Mouse (Mus musculus): ENCODE measurements around the gene Ccdc30. TPM values are rescaled to one million over a fixed set of nuclear protein-coding genes. Genes with fewer than 3 reads are reported as not detected.

The Ccdc30 gene
- polyA plus RNA-seq (2015; fragmentation: Nextera tagmentation; extraction: Ambion mirVana), result 20.0 and 21.3 TPM in 2 replicates

DNA sequence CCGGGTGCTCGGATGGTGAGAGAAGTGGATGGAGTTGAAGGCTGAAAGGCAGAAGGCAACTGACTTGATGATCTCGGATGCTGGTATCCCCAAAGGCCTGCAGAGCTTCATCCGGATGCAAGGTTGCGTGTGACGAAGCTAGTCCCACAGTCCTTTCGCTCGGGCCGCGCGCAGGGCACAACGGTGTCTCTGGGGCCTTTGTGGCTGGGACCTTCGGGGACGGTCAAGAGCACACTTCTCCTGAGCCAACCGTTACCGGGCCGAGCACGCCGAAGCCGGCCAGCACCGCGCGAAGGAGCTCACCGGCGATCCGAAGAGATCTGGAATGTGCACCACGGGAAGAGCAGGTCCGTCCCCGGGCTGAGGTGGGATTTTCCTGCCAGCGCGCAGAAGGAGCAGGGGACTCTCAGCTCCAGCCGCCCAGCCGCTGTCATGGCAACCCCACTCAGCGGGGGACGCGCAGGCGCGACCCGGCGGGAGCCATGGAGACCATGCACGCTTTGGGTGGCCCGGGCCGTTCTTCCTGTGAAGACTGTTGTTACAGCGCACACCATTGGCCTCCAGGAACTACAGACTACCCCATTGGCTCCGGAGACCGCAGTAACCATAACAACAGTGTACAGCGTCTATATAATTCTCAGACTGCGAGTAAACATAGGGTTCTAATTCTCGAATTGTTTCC is at the start of gene Ccdc30:
Gene Ccdc30 (minus strand): TSS at position 450 of the 682 bp plus-strand sequence.
- H3K4me3 ChIP-seq, result peak within 1 kb of the TSS; percentile 62
- H3K4me2 ChIP-seq, result peak within 1 kb of the TSS; percentile 80
- ATAC-seq (ENCODE audit: low FRiP score, low read depth), result peak; percentile 99
- H3K4me1 ChIP-seq (replicated peaks), result peaks cover 19% of the 10 kb centered on the region
- under 1% methylated on average over 49 of the region's 49 CpGs for WGBS
- H3K36me3 ChIP-seq, result no peaks in the 10 kb centered on the region
- no peaks in the 10 kb centered on the region for H3K9me3 ChIP-seq
- H3K27ac ChIP-seq (replicated peaks), result peak within 1 kb of the TSS; percentile 81
- peak within 1 kb of the TSS; percentile 55 for H3K9ac ChIP-seq
- no peaks in the 10 kb centered on the region for H3K27me3 ChIP-seq

GRCm38 (mm10) chr4:119463756-119464419 is 48.6 kb upstream of the Ccdc30 start:
- H3K27ac ChIP-seq (replicated peaks), result peak overlapping the region; percentile 82
- no peak; the same call in 1 of the 2 replicates for ATAC-seq (ENCODE audit: low FRiP score, low read depth)
- peaks cover 41% of the 10 kb centered on the region for H3K4me1 ChIP-seq (replicated peaks)
- H3K9me3 ChIP-seq, result no peaks in the 10 kb centered on the region
- no peak overlapping the region for H3K4me2 ChIP-seq
- H3K27me3 ChIP-seq, result no peaks in the 10 kb centered on the region
- H3K4me3 ChIP-seq, result no peak overlapping the region
- peaks cover 10% of the 10 kb centered on the region; the same call in 1 of the 2 replicates for H3K36me3 ChIP-seq
- no peak overlapping the region for H3K9ac ChIP-seq
- 73% methylated on average over 13 of the region's 13 CpGs for WGBS

DNA sequence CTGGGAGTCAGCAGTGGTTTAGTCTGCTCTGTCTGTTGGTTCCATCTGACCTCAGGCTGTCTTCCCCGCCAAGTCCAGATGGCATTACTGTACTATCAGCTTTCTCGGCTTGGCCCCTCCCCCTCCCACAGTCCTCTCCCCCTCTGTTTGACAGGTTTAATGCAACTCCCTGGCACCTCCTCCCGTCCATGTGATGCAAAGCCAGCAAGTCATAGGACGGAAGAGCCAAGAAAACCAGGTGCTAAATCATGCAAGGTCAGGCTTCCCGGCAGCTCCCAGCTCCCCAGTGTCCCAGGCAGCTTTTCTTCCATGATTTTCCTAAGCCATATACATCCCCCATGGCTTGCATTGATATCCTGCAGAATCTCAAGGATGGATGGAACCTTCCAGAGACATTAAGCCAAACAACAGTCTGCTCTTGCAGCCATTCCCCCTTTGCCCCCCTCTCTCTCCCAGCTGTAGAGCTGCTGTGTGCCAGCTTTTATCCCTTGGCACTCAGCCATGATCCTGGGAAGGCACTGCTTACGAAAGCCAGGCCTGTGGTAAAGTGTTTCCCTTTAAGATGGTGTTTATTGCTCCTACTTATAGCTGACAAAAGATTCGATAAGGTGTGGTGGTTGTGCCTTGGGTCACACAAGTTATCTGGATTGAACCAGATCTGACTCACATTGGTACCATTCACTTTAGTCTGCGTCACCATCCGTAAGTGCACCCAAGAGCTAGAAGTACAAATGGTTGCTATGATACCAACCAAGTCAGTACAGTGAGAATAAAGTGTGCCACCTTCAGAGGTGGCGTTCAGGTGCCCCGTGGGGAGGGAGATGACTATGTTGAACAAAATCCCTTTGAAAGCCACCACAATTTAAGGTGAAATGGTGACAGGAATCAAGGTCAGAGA is 47.8 kb upstream of the Ccdc30 start:
- Histone ChIP-seq H3K36me3 (peaks cover 10% of the 10 kb centered on the region; the same call in 1 of the 2 replicates), H3K27me3 (no peaks in the 10 kb centered on the region), H3K4me2 (no peak overlapping the region; the same call in 1 of the 2 replicates), H3K9ac (no peak overlapping the region), H3K9me3 (no peaks in the 10 kb centered on the region), H3K27ac (replicated peaks) (peak overlapping the region; percentile 82), H3K4me3 (no peak overlapping the region), H3K4me1 (replicated peaks) (peaks cover 41% of the 10 kb centered on the region)
- WGBS, result 31% methylated on average over 11 of the region's 11 CpGs
- peak; percentile 64 for ATAC-seq (ENCODE audit: low FRiP score, low read depth)

DNA sequence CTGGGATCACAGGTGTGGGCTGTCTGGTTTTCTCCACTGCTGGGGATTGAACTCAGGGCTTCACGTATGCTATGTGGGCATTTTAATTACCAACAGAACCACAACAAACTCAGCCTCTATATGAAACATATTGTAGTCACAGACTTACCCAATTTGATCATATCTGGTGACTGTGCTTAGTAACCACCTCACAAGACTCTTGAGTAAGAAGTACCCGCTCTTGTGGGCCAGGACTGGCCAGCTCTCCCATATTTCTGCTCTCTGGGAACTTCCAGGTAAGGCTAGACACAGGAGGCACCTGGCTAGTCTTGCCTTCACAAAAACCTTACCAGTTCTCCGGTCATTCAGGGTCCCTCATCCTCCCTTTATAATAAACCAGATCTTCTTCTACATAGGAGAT is 47.1 kb upstream of the Ccdc30 start:
- H3K4me2 ChIP-seq, result no peak overlapping the region; the same call in 1 of the 2 replicates
- peaks cover 6% of the 10 kb centered on the region; the same call in 1 of the 2 replicates for H3K36me3 ChIP-seq
- no peaks in the 10 kb centered on the region for H3K27me3 ChIP-seq
- H3K9me3 ChIP-seq, result no peaks in the 10 kb centered on the region
- H3K4me1 ChIP-seq (replicated peaks), result peaks cover 41% of the 10 kb centered on the region
- peak overlapping the region; percentile 82 for H3K27ac ChIP-seq (replicated peaks)
- ATAC-seq (ENCODE audit: low FRiP score, low read depth), result no peak
- no peak overlapping the region for H3K9ac ChIP-seq
- 84% methylated on average over 3 of the region's 3 CpGs for WGBS
- H3K4me3 ChIP-seq, result no peak overlapping the region

DNA sequence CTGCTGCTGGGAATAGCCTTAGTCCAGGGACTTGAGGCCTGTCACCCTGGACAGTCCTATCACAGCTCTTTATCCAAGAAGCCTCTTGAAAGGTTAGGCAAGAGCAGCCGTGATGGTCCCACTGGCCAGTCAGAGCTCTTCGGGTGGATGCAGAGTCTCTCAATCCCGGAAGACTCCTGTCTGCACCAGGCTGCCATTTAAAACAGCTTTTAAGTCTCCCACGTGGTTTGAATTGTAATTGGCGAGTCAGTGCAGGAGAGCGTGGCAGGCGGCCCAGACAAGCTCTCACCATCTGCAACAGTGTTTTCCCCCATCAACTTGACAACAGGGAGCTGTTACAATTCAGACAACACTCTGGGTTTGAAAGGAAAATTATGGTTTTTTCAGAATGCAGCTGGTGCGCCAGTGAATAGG is 45.4 kb upstream of the Ccdc30 start:
- whole genome bisulfite sequencing, result 13% methylated on average over 8 of the region's 8 CpGs
- Histone ChIP-seq H3K27me3 (no peaks in the 10 kb centered on the region), H3K4me1 (replicated peaks) (peaks cover 41% of the 10 kb centered on the region), H3K27ac (replicated peaks) (peak overlapping the region; percentile 86), H3K4me2 (peak overlapping the region; percentile 26), H3K4me3 (no peak overlapping the region), H3K36me3 (no peaks in the 10 kb centered on the region), H3K9ac (no peak overlapping the region), H3K9me3 (no peaks in the 10 kb centered on the region)
- ATAC-seq (ENCODE audit: low FRiP score, low read depth), result peak; percentile 73

- Histone ChIP-seq H3K27me3 (no peaks in the 10 kb centered on the region), H3K4me1 (replicated peaks) (peaks cover 41% of the 10 kb centered on the region), H3K27ac (replicated peaks) (peak overlapping the region; percentile 86), H3K9me3 (no peaks in the 10 kb centered on the region), H3K9ac (no peak overlapping the region), H3K4me3 (no peak overlapping the region), H3K36me3 (no peaks in the 10 kb centered on the region), H3K4me2 (peak overlapping the region; percentile 26)
- ATAC-seq (ENCODE audit: low FRiP score, low read depth), result peak; percentile 11; the same call in 1 of the 2 replicates
- WGBS, result 46% methylated on average over 5 of the region's 5 CpGs
These were observed 45.0 kb upstream of the Ccdc30 start for GRCm38 (mm10) chr4:119460296-119460695.

GRCm38 (mm10) chr4:119453533-119453932 is 38.2 kb upstream of the Ccdc30 start:
- Histone ChIP-seq H3K4me3 (no peak overlapping the region), H3K36me3 (no peaks in the 10 kb centered on the region), H3K27ac (replicated peaks) (peak overlapping the region; percentile 53), H3K4me2 (no peak overlapping the region), H3K4me1 (replicated peaks) (peaks cover 12% of the 10 kb centered on the region), H3K9ac (0 out of 2 replicates have a peak overlapping the region, but pooled peaks have one; percentile 7), H3K9me3 (no peaks in the 10 kb centered on the region), H3K27me3 (no peaks in the 10 kb centered on the region)
- 10% methylated on average over 6 of the region's 6 CpGs for WGBS
- ATAC-seq (ENCODE audit: low FRiP score, low read depth), result peak; percentile 54; the same call in 1 of the 2 replicates

DNA sequence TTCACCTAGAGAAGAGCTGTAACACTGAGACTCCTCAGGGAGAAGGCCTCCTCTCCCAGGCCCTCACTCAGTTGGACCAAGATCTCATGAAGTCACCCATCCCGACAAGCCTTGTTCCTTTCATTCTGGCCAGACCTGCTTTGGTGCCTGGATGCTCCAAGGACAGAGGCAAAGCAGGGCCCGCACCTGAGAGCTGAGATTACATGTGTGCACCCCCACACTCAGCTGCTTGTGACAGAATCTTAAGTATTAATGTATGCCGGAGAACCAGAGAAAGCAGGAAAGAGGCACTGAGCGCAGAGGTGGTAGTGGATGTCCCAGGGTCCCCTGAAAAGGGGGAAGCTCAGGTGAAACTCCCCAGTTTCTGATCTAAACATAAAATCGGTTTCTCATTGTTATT is 37.8 kb upstream of the Ccdc30 start:
- Histone ChIP-seq H3K27ac (replicated peaks) (peak overlapping the region; percentile 53), H3K9ac (0 out of 2 replicates have a peak overlapping the region, but pooled peaks have one; percentile 7), H3K27me3 (no peaks in the 10 kb centered on the region), H3K4me2 (no peak overlapping the region), H3K36me3 (no peaks in the 10 kb centered on the region), H3K9me3 (no peaks in the 10 kb centered on the region), H3K4me3 (no peak overlapping the region), H3K4me1 (replicated peaks) (peaks cover 12% of the 10 kb centered on the region)
- WGBS, result 59% methylated on average over 5 of the region's 5 CpGs
- no peak for ATAC-seq (ENCODE audit: low FRiP score, low read depth)

DNA sequence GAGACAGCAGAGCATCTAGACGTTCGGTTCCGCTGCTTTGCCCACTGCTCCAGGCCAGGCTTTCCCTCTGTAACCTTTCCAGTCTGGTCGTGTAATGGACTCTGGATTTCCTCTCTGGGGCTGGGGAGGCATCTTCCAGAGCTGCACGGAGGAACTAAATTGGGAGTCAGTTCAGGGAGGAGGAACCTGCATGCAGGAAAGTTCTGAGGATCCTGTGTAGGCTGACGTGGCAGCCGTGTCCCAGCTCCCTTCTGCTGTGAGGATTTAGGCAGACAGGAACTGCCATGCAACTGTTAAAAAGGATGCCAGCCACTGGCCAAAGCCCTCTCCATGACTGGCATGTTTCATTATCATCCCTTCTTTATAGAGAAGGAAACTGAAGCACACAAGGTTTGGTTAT is 35.1 kb upstream of the Ccdc30 start:
- 78% methylated on average over 7 of the region's 7 CpGs for WGBS
- no peak overlapping the region for H3K9ac ChIP-seq
- H3K27me3 ChIP-seq, result no peaks in the 10 kb centered on the region
- no peak overlapping the region for H3K4me2 ChIP-seq
- no peak for ATAC-seq (ENCODE audit: low FRiP score, low read depth)
- H3K4me1 ChIP-seq (replicated peaks), result peaks cover 12% of the 10 kb centered on the region
- no peaks in the 10 kb centered on the region for H3K9me3 ChIP-seq
- H3K36me3 ChIP-seq, result no peaks in the 10 kb centered on the region
- H3K4me3 ChIP-seq, result no peak overlapping the region
- H3K27ac ChIP-seq (replicated peaks), result no peak overlapping the region

GRCm38 (mm10) chr4:119447786-119448185 is 32.5 kb upstream of the Ccdc30 start:
- WGBS, result 81% methylated on average over 3 of the region's 3 CpGs
- Histone ChIP-seq H3K9ac (no peak overlapping the region), H3K27ac (replicated peaks) (no peak overlapping the region), H3K4me1 (replicated peaks) (0 out of 2 replicates have a peak, but pooled peaks cover under 1% of the 10 kb centered on the region), H3K36me3 (no peaks in the 10 kb centered on the region), H3K4me3 (no peak overlapping the region), H3K4me2 (no peak overlapping the region), H3K9me3 (no peaks in the 10 kb centered on the region), H3K27me3 (no peaks in the 10 kb centered on the region)
- ATAC-seq (ENCODE audit: low FRiP score, low read depth), result no peak

DNA sequence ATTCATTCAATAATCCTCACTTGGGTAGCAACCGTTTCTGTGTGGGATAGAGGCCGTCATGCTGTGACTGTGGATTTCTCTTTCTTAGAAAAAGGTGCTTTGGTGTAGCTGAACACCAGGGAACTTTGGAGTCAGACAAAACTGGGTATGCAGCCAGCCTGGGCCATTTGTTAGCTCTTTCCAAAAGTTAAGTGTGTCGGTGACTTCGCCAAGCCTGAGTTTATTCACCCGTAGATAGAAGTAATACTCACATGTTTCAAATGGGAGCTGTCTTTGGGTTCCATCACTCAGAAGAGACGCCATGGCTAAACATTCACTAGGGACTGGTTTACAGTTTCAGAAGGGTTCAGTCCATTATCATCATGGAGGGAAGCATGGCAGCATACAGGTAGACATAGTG is 31.9 kb upstream of the Ccdc30 start:
- no peak for ATAC-seq (ENCODE audit: low FRiP score, low read depth)
- H3K9ac ChIP-seq, result no peak overlapping the region
- H3K4me3 ChIP-seq, result no peak overlapping the region
- H3K9me3 ChIP-seq, result no peaks in the 10 kb centered on the region
- no peaks in the 10 kb centered on the region for H3K36me3 ChIP-seq
- H3K27ac ChIP-seq (replicated peaks), result no peak overlapping the region
- H3K4me2 ChIP-seq, result no peak overlapping the region
- H3K27me3 ChIP-seq, result no peaks in the 10 kb centered on the region
- no peaks in the 10 kb centered on the region for H3K4me1 ChIP-seq (replicated peaks)
- 92% methylated on average over 6 of the region's 6 CpGs for WGBS
